Mouse (Mus musculus): ENCODE data around the gene Cyp4f15. TPM values are rescaled to one million over a fixed set of nuclear protein-coding genes. Genes with fewer than 3 reads are reported as not detected.

Cyp4f15 gene
- polyA plus RNA-seq, 1 experiment from 2014 or later = 2.7 TPM

Other genes starting within 250 kb of the Cyp4f15 start
- 0.46 and 1.0 TPM in 2 replicates for gene Cyp4f39, start 232.9 kb upstream of the Cyp4f15 start, polyA plus RNA-seq (2015; fragmentation: Nextera tagmentation; extraction: Ambion mirVana)
- gene Cyp4f17, start 179.6 kb upstream of the Cyp4f15 start, polyA plus RNA-seq (2015; fragmentation: Nextera tagmentation; extraction: Ambion mirVana) = 0.47 and 0.60 TPM in 2 replicates
- 4.0 and 4.2 TPM in 2 replicates for gene Cyp4f16, start 149.1 kb upstream of the Cyp4f15 start, polyA plus RNA-seq (2015; fragmentation: Nextera tagmentation; extraction: Ambion mirVana)
- gene Cyp4f37, start 64.3 kb upstream of the Cyp4f15 start, polyA plus RNA-seq (2015; fragmentation: Nextera tagmentation; extraction: Ambion mirVana) = not detected in 2 replicates
- gene Cyp4f40, start 26.7 kb upstream of the Cyp4f15 start, polyA plus RNA-seq (2015; fragmentation: Nextera tagmentation; extraction: Ambion mirVana) = not detected in 2 replicates
- 10.1 and 12.4 TPM in 2 replicates for gene Zfp871, start 102.7 kb downstream of the Cyp4f15 start, polyA plus RNA-seq (2015; fragmentation: Nextera tagmentation; extraction: Ambion mirVana)
- gene Zfp811, start 124.3 kb downstream of the Cyp4f15 start, polyA plus RNA-seq (2015; fragmentation: Nextera tagmentation; extraction: Ambion mirVana) = 0.09 and 0.15 TPM in 2 replicates
- gene Zfp799, start 144.6 kb downstream of the Cyp4f15 start, polyA plus RNA-seq (2015; fragmentation: Nextera tagmentation; extraction: Ambion mirVana) = 1.7 and 2.0 TPM in 2 replicates
- 1.9 and 2.0 TPM in 2 replicates for gene Zfp870, start 206.0 kb downstream of the Cyp4f15 start, polyA plus RNA-seq (2015; fragmentation: Nextera tagmentation; extraction: Ambion mirVana)
- not detected in 2 replicates for gene Cyp4f14, start 231.7 kb downstream of the Cyp4f15 start, polyA plus RNA-seq (2015; fragmentation: Nextera tagmentation; extraction: Ambion mirVana)

Measured in liver, embryonic 13.5 days (tissue).